Mouse (Mus musculus) lung, postnatal 0 days (tissue): ENCODE measurements around the gene Gm26992. TPM values are rescaled to one million over a fixed set of nuclear protein-coding genes. Genes with fewer than 3 reads are reported as not detected.

Experiments used
- ATAC-seq: fragments of 200-750 bp; cut with Nextera tagmentation; 2 replicates; pipeline ENCODE4 v1.8.0; 2017; ENCODE audit warnings: moderate library complexity
- DNase-seq: peaks from one replicate; pipeline ENCODE4 v3.0.0-alpha.2; 2016; ENCODE audit warnings: low spot score
- H3K27ac ChIP-seq: fragments of 300-500 bp; sonication (generic); 2 replicates; pipeline ENCODE4 v1.5.1; 2014; ENCODE audit warnings: antibody characterized with exemption, mild to moderate bottlenecking, low read length, mixed read lengths
- H3K27me3 ChIP-seq: fragments of 300-500 bp; sonication (generic); replicated peaks from 2 replicates; pipeline ENCODE4 v1.6.1; 2014; ENCODE audit warnings: low read length, mixed read lengths; ENCODE audit not compliant: insufficient read depth
- H3K36me3 ChIP-seq: fragments of 300-500 bp; sonication (generic); 2 replicates; pipeline ENCODE4 v1.6.1; 2014; ENCODE audit warnings: low read length, mixed read lengths; ENCODE audit not compliant: insufficient read depth
- H3K4me1 ChIP-seq: fragments of 300-500 bp; sonication (generic); 2 replicates; pipeline ENCODE4 v1.6.1; 2014; ENCODE audit warnings: antibody characterized with exemption, low read depth, low read length, mixed read lengths; ENCODE audit not compliant: insufficient read depth
- H3K4me2 ChIP-seq: fragments of 300-500 bp; sonication (generic); replicated peaks from 2 replicates; pipeline ENCODE4 v1.6.1; 2014; ENCODE audit warnings: low read depth, mild to moderate bottlenecking, low read length, moderate library complexity, mixed read lengths
- H3K4me3 ChIP-seq: fragments of 300-500 bp; sonication (generic); 2 replicates; pipeline ENCODE4 v1.5.1; 2014; ENCODE audit warnings: low read depth, low read length
- H3K9ac ChIP-seq: fragments of 300-500 bp; sonication (generic); replicated peaks from 2 replicates; pipeline ENCODE4 v1.6.1; 2014; ENCODE audit warnings: low read depth, mild to moderate bottlenecking
- H3K9me3 ChIP-seq: fragments of 300-500 bp; sonication (generic); 2 replicates; pipeline ENCODE4 v1.6.1; 2016; ENCODE audit warnings: low read length, mixed read lengths
- CTCF ChIP-seq: IDR thresholded peaks from 2 replicates; pipeline ENCODE4 v1.5.1; 2016; ENCODE audit warnings: antibody characterized with exemption, mild to moderate bottlenecking
- EP300 ChIP-seq: IDR thresholded peaks from 2 replicates; pipeline ENCODE4 v1.6.1; 2016; ENCODE audit warnings: antibody characterized with exemption, mild to moderate bottlenecking, control low read depth
- WGBS: fragments of 180-500 bp; shearing (Covaris S2); extraction: QIAGEN DNeasy Blood & Tissue Kit; methylation state at CpG from one replicate; pipeline ENCODE4 v1.1.7; 2014; 5-methylcytosine and 5-hydroxymethylcytosine counted together
- polyA plus RNA-seq: library from polyadenylated mRNA; unstranded; fragments of >200 nt; fragmentation: Nextera tagmentation; extraction: Ambion mirVana; gene quantifications from 2 replicates; pipeline ENCODE4 v1.2.1, GENCODE M21; 2015

The Gm26992 gene
- polyA plus RNA-seq, 1 experiment from 2014 or later, result not detected

- Histone ChIP-seq H3K9me3 (no peaks in the 10 kb centered on the region), H3K4me1 (no peaks in the 10 kb centered on the region), H3K9ac (peak overlapping the region; percentile 34; the same call in 1 of the 2 replicates), H3K36me3 (no peaks in the 10 kb centered on the region), H3K27ac (peak overlapping the region; percentile 71), H3K4me2 (peak overlapping the region; percentile 46), H3K27me3 (no peaks in the 10 kb centered on the region), H3K4me3 (peak overlapping the region; percentile 40)
- WGBS, result 70% methylated on average over 24 of the region's 24 CpGs
- DNase-seq, result no peak
- ATAC-seq, result no peak
- no peak for TF ChIP-seq EP300
- no peak for TF ChIP-seq CTCF
These were observed 60.3 kb downstream of the Gm26992 start for GRCm38 (mm10) chrX:103482097-103482451.

- no peak overlapping the region for H3K27ac ChIP-seq
- no peaks in the 10 kb centered on the region for H3K27me3 ChIP-seq
- peak overlapping the region; percentile 46; the same call in 1 of the 2 replicates for H3K4me2 ChIP-seq
- peak overlapping the region; percentile 40; the same call in 1 of the 2 replicates for H3K4me3 ChIP-seq
- H3K4me1 ChIP-seq, result no peaks in the 10 kb centered on the region
- no peak overlapping the region for H3K9ac ChIP-seq
- 72% methylated on average over 17 of the region's 17 CpGs for WGBS
- no peaks in the 10 kb centered on the region for H3K9me3 ChIP-seq
- peak; percentile 58; the same call in 1 of the 2 replicates for ATAC-seq
- peak; percentile 64 for DNase-seq
- H3K36me3 ChIP-seq, result no peaks in the 10 kb centered on the region
- no peak for TF ChIP-seq CTCF
- no peak for TF ChIP-seq EP300
These were observed 61.2 kb downstream of the Gm26992 start for GRCm38 (mm10) chrX:103483047-103483446.

GRCm38 (mm10) chrX:103484050-103484449 is 62.2 kb downstream of the Gm26992 start:
- H3K36me3 ChIP-seq, result no peaks in the 10 kb centered on the region
- no peak overlapping the region for H3K4me3 ChIP-seq
- WGBS, result 26% methylated on average over 2 of the region's 2 CpGs
- ATAC-seq (no peak), DNase-seq (peak; percentile 80)
- TF ChIP-seq EP300 (no peak), CTCF (peak; percentile 87)
- no peak overlapping the region for H3K9ac ChIP-seq
- H3K4me1 ChIP-seq, result no peaks in the 10 kb centered on the region
- H3K9me3 ChIP-seq, result no peaks in the 10 kb centered on the region
- no peak overlapping the region for H3K27ac ChIP-seq
- H3K4me2 ChIP-seq, result peak overlapping the region; percentile 46; the same call in 1 of the 2 replicates
- H3K27me3 ChIP-seq, result no peaks in the 10 kb centered on the region

GRCm38 (mm10) chrX:103490853-103491252 is 69.0 kb downstream of the Gm26992 start:
- no peak for TF ChIP-seq CTCF
- no peak for TF ChIP-seq EP300

GRCm38 (mm10) chrX:103492398-103493256 is 70.8 kb downstream of the Gm26992 start:
- DNase-seq, result peak; percentile 20
- H3K4me2 ChIP-seq, result peak overlapping the region; percentile 55
- H3K27ac ChIP-seq, result peak overlapping the region; percentile 87
- H3K9me3 ChIP-seq, result no peaks in the 10 kb centered on the region
- TF ChIP-seq CTCF, result no peak
- TF ChIP-seq EP300, result no peak
- WGBS, result 31% methylated on average over 10 of the region's 10 CpGs
- ATAC-seq, result 0 out of 2 replicates have a peak, but pooled peaks have one; percentile 1
- H3K27me3 ChIP-seq, result no peaks in the 10 kb centered on the region
- H3K4me1 ChIP-seq, result no peaks in the 10 kb centered on the region; the same call in 1 of the 2 replicates
- no peak overlapping the region for H3K9ac ChIP-seq
- H3K4me3 ChIP-seq, result peak overlapping the region; percentile 62
- H3K36me3 ChIP-seq, result no peaks in the 10 kb centered on the region

More at GRCm38 (mm10) chrX:103490853-103491252, 69.0 kb downstream of the Gm26992 start:
- WGBS, result 52% methylated on average over 2 of the region's 2 CpGs
- Histone ChIP-seq H3K4me1 (no peaks in the 10 kb centered on the region; the same call in 1 of the 2 replicates), H3K4me2 (no peak overlapping the region), H3K9ac (no peak overlapping the region), H3K4me3 (no peak overlapping the region), H3K27ac (no peak overlapping the region), H3K9me3 (no peaks in the 10 kb centered on the region), H3K36me3 (no peaks in the 10 kb centered on the region), H3K27me3 (no peaks in the 10 kb centered on the region)
- no peak for ATAC-seq
- DNase-seq, result no peak

GRCm38 (mm10) chrX:103493351-103494173 is 71.8 kb downstream of the Gm26992 start:
- Histone ChIP-seq H3K4me3 (peak overlapping the region; percentile 62), H3K4me2 (peak overlapping the region; percentile 55), H3K9ac (peak overlapping the region; percentile 59), H3K27ac (peak overlapping the region; percentile 87), H3K36me3 (no peaks in the 10 kb centered on the region), H3K4me1 (no peaks in the 10 kb centered on the region; the same call in 1 of the 2 replicates), H3K9me3 (no peaks in the 10 kb centered on the region), H3K27me3 (no peaks in the 10 kb centered on the region)
- WGBS, result under 1% methylated on average over 32 of the region's 55 CpGs
- peak; percentile 98 for ATAC-seq
- peak; percentile 85 for DNase-seq
- TF ChIP-seq CTCF (no peak), EP300 (no peak)
